Mouse (Mus musculus): ENCODE results near the gene Tm7sf3.

The Tm7sf3 gene

GRCm38 (mm10) chr6:146642276-146643183, at the start of gene Tm7sf3, which contains the start of gene Med21:
Gene Tm7sf3, minus strand, starts transcription at chr6:146642824.
Gene Med21, plus strand, starts transcription at chr6:146642547.
- DNase-seq (ENCODE audit: low spot score in 2 of 2): peak; percentile 99

- DNase-seq (ENCODE audit: low spot score in 2 of 2): no peak
These were observed 46.2 kb upstream of the Tm7sf3 start for GRCm38 (mm10) chr6:146688861-146689260.

DNA sequence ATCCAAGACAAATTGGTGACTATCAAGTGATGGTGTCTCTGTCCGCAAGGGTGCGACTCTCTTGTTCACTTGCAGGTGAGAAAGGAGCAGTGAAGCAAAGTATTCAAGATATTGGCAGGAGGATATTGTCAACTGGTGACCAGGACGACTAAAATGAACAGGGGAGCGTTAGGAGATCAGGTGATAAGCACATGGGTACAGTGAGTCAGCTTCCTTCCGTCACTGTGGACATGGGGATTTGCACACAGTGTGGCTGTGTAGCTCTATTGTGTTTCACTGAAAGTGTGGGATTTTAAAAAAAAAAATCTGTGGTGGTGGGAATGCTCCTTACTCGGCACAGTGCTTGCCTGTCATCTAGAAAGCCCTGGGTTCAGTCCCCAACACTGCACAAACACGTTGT, 45.4 kb upstream of the Tm7sf3 start:
- no peak for DNase-seq (ENCODE audit: low spot score in 2 of 2)

DNA sequence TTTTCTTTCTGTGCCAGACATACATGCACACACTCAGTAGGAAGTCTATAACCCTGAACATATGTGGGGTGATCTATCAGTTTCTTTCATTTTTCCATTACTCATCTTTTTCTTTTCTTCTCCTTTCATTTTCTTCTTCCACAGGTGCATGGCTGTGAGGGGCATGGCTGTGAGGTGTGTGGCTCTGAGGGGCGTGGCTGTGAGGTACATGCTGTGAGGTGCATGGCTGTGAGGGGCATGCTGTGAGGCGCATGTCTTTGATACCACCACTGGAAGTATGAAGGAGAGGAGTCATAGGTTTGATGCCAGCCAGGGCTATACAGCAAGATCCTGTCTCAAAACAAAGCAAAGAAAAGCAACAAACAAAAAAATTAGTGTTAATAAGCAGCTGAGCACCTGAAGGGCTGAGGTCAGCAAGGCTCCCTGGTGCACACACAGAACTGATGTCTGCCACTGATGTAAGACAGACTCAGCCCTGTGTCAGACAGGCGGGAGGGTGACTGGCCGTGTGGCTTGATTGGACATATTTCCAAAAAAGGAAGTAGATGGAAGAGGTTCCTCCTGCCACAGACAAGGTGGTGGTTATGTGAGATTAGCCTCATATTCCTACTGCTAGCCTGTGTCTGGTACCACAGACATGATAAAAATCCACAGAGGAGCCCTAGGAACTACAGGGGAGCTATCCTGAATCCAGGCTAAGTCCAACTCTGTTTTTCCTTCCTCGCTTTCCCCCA, 44.0 kb upstream of the Tm7sf3 start:
- no peak for DNase-seq (ENCODE audit: low spot score in 2 of 2)

GRCm38 (mm10) chr6:146685781-146686308, 43.2 kb upstream of the Tm7sf3 start:
- peak; percentile 48 to 76 for DNase-seq (ENCODE audit: low spot score in 2 of 2)

- no peak for DNase-seq (ENCODE audit: low spot score in 2 of 2)
These were observed 41.3 kb upstream of the Tm7sf3 start for GRCm38 (mm10) chr6:146683881-146684280.

DNA sequence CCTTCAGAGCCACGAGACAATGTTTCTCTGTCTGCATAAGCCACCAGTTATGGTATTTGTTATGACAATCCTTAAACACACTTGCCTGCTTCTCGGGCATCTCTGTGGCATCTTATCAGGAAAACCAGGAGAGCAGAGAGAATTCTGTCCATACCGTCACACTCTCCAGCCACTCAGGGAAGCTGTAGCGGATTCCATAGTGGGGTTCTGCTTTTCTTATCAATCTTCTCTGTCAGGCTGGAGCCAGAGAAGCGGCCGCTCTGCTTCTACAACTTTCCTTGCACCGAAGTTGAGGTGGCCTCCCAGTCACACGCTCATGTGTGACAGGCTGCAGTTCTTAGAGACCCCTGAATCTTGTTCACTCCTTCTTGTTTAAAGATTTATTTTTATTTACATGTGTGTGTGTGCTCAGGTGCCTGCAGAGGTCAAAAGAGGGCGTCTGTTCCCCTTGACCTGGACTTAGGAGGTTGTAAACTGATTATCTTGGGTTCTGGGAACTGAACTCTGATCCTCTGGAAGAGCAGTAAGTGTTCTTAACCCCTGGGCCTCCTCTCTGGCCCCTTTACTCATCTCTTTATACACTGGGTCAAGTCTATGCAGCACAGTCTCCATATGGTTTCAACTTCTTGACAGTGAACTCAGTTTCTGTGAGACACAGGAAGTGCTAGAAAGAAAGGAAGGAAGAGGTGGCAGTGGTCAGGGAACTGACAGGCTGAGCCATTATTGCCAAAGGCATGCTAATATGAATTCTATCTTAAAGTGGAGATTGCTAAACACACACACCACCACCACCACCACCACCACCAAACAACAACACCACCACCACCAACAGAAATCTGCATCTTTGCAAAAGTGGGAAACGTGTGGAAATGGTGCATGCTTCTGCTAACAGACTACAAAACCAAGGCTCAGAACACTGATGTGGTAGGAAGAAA, 35.8 kb upstream of the Tm7sf3 start:
- no peak for DNase-seq (ENCODE audit: low spot score in 2 of 2)

DNA sequence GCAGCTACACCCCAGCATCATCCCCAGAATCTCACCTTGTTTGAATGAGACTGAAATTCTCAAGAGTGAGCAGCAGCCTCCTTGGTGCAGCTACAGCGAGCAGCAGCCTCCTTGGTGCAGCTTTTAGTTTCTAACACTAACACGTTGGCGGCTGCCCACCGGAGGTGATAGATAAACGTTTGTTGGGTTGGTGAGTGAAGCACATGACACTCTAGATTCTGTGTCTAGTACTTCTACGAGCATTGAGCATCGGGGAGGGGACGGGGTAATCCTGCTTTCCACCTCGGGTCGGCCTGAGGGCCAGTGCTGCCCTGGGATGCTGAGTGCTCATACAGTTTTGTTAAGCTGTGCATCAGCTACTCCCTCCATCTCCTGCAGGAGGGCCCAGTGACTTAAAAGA, 34.3 kb upstream of the Tm7sf3 start:
- no peak for DNase-seq (ENCODE audit: low spot score in 2 of 2)

GRCm38 (mm10) chr6:146674881-146675536, 32.4 kb upstream of the Tm7sf3 start:
- DNase-seq (ENCODE audit: low spot score in 2 of 2): no peak

- DNase-seq (ENCODE audit: low spot score in 2 of 2): no peak
These were observed 31.8 kb upstream of the Tm7sf3 start for GRCm38 (mm10) chr6:146674420-146674819.

DNA sequence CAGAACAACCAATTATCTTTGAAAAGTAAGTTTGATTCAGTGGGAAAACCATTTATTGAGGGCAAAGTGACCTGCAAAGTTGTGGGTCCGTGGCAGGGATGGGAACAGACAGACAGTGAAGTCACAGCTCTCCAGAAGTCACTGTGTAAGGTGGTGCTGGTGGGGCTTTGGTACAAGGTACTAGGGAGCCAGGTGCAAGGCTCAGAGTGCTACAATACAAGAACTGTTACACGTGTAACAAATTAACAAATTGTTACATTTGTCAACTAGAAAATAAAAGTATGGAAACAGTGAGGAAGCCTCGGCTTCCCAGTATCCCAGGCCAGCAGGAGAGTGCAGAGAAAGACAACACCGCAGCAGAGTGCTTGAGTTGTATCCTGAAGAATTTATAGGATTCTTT, 31.1 kb upstream of the Tm7sf3 start:
- no peak for DNase-seq (ENCODE audit: low spot score in 2 of 2)

GRCm38 (mm10) chr6:146672106-146672505, 29.5 kb upstream of the Tm7sf3 start:
- DNase-seq (ENCODE audit: low spot score in 2 of 2): no peak

GRCm38 (mm10) chr6:146670956-146671855, 28.6 kb upstream of the Tm7sf3 start:
- DNase-seq (ENCODE audit: low spot score in 2 of 2): no peak

- no peak for DNase-seq (ENCODE audit: low spot score in 2 of 2)
These were observed 26.0 kb upstream of the Tm7sf3 start for GRCm38 (mm10) chr6:146668606-146669005.

- no peak for DNase-seq (ENCODE audit: low spot score in 2 of 2)
These were observed 24.2 kb upstream of the Tm7sf3 start for GRCm38 (mm10) chr6:146666811-146667210.

GRCm38 (mm10) chr6:146665408-146665807, 22.8 kb upstream of the Tm7sf3 start:
- no peak for DNase-seq (ENCODE audit: low spot score in 2 of 2)

- DNase-seq (ENCODE audit: low spot score in 2 of 2): no peak
These were observed 22.3 kb upstream of the Tm7sf3 start for GRCm38 (mm10) chr6:146664917-146665316.

DNA sequence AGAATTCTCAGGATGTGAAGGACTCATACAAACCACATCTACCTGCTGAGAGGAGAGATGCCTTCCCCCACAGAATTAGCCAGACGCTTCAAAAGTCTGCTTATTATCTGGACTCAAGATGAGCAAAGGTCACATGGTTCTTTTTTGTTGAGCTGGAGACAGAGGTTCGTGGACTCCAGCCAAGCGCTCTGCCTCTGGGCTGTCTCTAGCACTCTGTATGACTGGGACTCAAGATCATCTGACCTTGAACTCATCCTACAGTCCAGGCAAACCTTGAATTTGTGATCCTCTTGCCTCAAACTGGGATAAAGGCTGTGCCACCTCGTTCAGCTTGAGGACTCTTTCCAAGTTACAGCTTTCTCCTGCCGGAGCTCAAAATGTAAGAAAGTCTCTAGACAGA, 21.5 kb upstream of the Tm7sf3 start:
- DNase-seq (ENCODE audit: low spot score in 2 of 2): no peak

DNA sequence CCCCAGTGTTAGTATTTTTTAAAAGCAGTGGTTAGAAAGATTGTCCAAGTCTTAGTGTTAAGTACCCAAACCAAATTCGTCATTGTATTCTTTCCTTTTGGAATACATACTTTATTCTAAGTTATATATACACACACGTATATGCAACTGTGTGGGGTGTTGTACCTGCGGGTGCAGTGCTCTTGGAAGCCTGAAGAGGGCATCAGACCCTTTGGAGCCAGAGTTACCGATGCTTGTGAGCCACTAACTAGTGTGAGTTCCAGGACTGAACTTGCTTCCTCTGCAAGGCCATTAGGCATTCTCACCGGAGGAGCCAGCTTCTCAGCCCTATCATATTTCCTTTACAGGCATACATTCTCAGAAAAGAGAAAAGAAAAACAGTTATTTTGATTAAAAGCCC, 20.1 kb upstream of the Tm7sf3 start:
- DNase-seq (ENCODE audit: low spot score in 2 of 2): peak; percentile 43 to 77

DNA sequence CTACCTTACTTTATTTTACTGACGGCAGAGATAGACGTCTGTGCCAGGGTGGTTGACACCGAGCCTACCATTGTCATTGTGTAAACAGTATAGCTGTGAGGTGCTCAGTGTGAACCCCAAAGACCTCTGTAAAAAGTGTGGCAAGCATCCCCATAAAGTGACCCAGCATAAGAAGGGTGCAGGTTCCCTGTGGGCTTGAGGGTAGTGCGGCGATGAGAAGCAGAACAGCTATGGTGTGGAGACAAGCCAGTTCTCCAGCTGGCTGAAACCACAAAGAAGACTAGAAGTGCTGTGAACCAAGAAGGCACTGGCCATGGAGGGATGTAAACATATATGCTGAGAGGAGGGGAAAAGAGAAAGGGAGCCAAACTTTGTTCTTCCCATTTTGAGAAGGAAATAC, 19.0 kb upstream of the Tm7sf3 start:
- no peak for DNase-seq (ENCODE audit: low spot score in 2 of 2)
